Mouse (Mus musculus): Measurements from ENCODE around the gene Lpin2.

DNA sequence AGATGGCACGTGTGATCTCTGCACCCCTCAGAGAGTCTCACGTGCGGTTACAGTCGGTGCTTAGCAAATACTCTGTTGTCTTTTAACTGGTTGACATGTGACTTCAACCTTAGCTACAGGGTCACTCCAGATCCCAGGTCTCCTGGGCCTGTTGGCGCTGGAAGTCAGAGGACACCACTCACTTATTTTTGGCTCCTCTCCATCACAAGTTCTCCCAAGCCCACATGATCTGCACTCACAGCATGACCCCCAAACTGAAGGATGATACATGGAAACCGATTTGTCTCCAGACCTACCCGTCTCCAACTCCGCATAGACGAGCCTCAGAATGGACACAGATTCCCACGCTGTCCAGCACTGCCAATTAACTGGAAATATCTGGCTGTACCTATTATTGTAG, 85.8 kb downstream of the Lpin2 start:
- TF ChIP-seq CTCF (IDR thresholded peaks at IDR 0.05) (no peak), EP300 (IDR thresholded peaks at IDR 0.05) (no peak)

Data from lung, postnatal 0 days (tissue).